Mouse (Mus musculus) neural tube, embryonic 13.5 days (tissue): ENCODE measurements around the gene Hax1. TPM values are rescaled to one million over a fixed set of nuclear protein-coding genes. Genes with fewer than 3 reads are reported as not detected.
A peak's percentile ranks its signal among the peaks of the same experiment; 100 is the strongest.

ENCODE experiments used
- ATAC-seq: fragments of 200-750 bp; cut with Nextera tagmentation; 2 replicates; pipeline ENCODE4 v1.8.0; 2017; ENCODE audit warnings: low read depth, mild to moderate bottlenecking, moderate TSS enrichment, moderate library complexity
- H3K27ac ChIP-seq: fragments of 300-500 bp; sonication (generic); replicated peaks from 2 replicates; pipeline ENCODE4 v1.5.1; 2015; ENCODE audit warnings: moderate library complexity, mild to moderate bottlenecking, inconsistent platforms
- H3K27me3 ChIP-seq: fragments of 300-500 bp; sonication (generic); 2 replicates; pipeline ENCODE4 v1.6.1; 2015; ENCODE audit warnings: mild to moderate bottlenecking, inconsistent platforms
- H3K36me3 ChIP-seq: fragments of 300-500 bp; sonication (generic); 2 replicates; pipeline ENCODE4 v1.6.1; 2015; ENCODE audit warnings: mild to moderate bottlenecking, inconsistent platforms
- H3K4me1 ChIP-seq: fragments of 300-500 bp; sonication (generic); replicated peaks from 2 replicates; pipeline ENCODE4 v1.6.1; 2015; ENCODE audit warnings: inconsistent platforms
- H3K4me2 ChIP-seq: fragments of 300-500 bp; sonication (generic); 2 replicates; pipeline ENCODE4 v1.6.1; 2015; ENCODE audit warnings: inconsistent platforms, mild to moderate bottlenecking, moderate library complexity
- H3K4me3 ChIP-seq: fragments of 300-500 bp; sonication (generic); 2 replicates; pipeline ENCODE4 v1.5.1; 2015; ENCODE audit warnings: mild to moderate bottlenecking, inconsistent platforms
- H3K9ac ChIP-seq: fragments of 300-500 bp; sonication (generic); 2 replicates; pipeline ENCODE4 v1.6.1; 2015; ENCODE audit warnings: moderate library complexity, mild to moderate bottlenecking, inconsistent platforms
- H3K9me3 ChIP-seq: fragments of 300-500 bp; sonication (generic); 2 replicates; pipeline ENCODE4 v1.6.1; 2016; ENCODE audit warnings: inconsistent platforms
- WGBS: fragments of 180-500 bp; shearing (Covaris S2); methylation state at CpG from one replicate; pipeline ENCODE4 v1.1.7; 2015; 5-methylcytosine and 5-hydroxymethylcytosine counted together
- microRNA-seq: library from miRNA; unstranded; fragments of <30 nt; microRNA quantifications from one replicate; pipeline ENCODE4, GENCODE M21; 2016
- polyA plus RNA-seq: library from polyadenylated mRNA; unstranded; fragments of >200 nt; fragmentation: Nextera tagmentation; extraction: Ambion mirVana; gene quantifications from 2 replicates; pipeline ENCODE4 v1.2.1, GENCODE M21; 2015

The Hax1 gene
- polyA plus RNA-seq, 1 experiment from 2014 or later: 120 TPM

- no peak for ATAC-seq
- H3K9me3 ChIP-seq: no peaks in the 10 kb centered on the region
- peaks cover 47% of the 10 kb centered on the region for H3K4me1 ChIP-seq
- WGBS: 70% methylated on average over 4 of the region's 4 CpGs
- no peak overlapping the region; the same call in 1 of the 2 replicates for H3K27ac ChIP-seq
- peak overlapping the region; percentile 98 for H3K9ac ChIP-seq
- peak overlapping the region; percentile 92 for H3K4me3 ChIP-seq
- H3K4me2 ChIP-seq: peak overlapping the region; percentile 95
- H3K36me3 ChIP-seq: peaks cover 44% of the 10 kb centered on the region
- no peaks in the 10 kb centered on the region for H3K27me3 ChIP-seq
Observed at GRCm38 (mm10) chr3:89959435-89959834, 39.1 kb downstream of the Hax1 start.

DNA sequence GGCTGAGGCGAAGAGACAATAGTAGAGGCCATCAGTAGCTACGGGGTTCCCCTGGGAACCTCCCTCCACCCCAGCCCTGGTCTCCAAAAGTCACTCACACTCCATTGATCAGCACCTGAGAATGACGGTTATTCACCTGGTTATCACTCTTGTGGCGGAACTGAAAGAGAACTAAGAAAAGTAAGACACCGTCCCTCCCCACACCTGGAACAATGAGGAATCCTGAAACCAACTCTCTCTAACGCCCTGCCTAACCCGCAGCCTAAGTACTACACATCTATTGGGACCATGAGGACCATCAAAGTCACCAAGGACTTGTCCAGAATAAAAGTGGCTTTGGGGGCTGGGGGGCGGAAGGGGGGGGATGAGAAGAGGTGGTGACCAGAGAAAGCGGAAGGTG lies 40.7 kb downstream of the Hax1 start:
- H3K9ac ChIP-seq: no peak overlapping the region
- peaks cover 40% of the 10 kb centered on the region for H3K4me1 ChIP-seq
- H3K4me3 ChIP-seq: no peak overlapping the region
- 94% methylated on average over 9 of the region's 9 CpGs for WGBS
- H3K27ac ChIP-seq: no peak overlapping the region
- no peaks in the 10 kb centered on the region for H3K27me3 ChIP-seq
- ATAC-seq: no peak
- H3K4me2 ChIP-seq: no peak overlapping the region
- peaks cover 60% of the 10 kb centered on the region for H3K36me3 ChIP-seq
- H3K9me3 ChIP-seq: no peaks in the 10 kb centered on the region

DNA sequence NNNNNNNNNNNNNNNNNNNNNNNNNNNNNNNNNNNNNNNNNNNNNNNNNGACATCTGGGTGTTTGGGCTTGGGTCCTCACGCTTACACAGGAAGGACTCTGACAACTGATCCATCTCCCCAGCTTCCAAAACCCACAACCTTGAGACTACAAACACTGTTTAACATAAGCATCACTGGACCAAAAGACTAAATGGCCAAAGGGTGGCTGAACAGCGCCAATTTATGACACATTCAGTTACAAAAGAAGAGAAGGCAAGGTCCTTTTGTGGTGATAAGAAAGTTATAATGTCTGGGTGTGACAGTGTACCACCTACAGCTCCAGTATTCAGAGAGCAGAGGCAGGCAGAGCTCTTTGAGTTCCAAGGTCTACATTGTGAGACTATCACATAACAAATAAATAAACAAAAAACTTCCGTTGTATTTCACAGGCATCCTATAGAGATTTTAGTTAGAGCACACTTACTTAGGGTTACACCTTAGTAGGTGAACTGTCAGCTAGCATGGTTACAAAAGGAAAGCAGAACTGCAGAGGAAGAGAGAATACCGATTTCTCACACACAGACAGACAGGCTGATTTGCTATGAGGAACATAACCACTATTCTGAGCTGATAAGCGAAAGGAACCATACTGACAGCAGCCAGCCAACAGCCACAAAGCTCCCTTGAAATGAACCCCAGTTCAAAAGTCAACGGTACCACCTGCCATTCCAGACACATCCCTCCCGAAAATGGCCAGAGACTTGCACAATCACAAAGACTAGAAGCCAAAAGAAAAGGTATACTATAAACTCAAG lies 42.2 kb downstream of the Hax1 start:
- ATAC-seq: no peak

DNA sequence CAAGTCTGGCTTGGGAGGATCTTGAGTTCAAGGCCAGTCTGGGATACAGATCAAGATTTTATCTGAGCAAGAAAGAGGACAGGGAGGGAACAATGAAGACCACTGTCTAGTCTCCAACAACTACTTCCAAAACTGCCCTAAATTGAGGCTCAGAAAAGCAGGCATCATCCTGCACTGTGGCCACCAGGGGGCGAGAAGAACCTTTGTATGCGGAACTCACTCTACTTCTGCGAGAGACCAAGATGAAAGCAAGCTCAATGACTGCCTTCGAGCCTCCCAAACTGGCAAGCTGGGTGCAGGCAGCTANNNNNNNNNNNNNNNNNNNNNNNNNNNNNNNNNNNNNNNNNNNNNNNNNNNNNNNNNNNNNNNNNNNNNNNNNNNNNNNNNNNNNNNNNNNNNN lies 45.2 kb downstream of the Hax1 start:
- H3K27ac ChIP-seq: no peak overlapping the region
- 0 out of 2 replicates have a peak, but pooled peaks cover under 1% of the 10 kb centered on the region for H3K4me1 ChIP-seq
- peaks cover 97% of the 10 kb centered on the region for H3K36me3 ChIP-seq
- no peak overlapping the region for H3K9ac ChIP-seq
- 3% methylated on average over 4 of the region's 4 CpGs for WGBS
- no peaks in the 10 kb centered on the region for H3K27me3 ChIP-seq
- no peak overlapping the region for H3K4me2 ChIP-seq
- H3K9me3 ChIP-seq: no peaks in the 10 kb centered on the region
- ATAC-seq: no peak
- no peak overlapping the region for H3K4me3 ChIP-seq

More for the DNA sequence above, 42.2 kb downstream of the Hax1 start:
- Histone ChIP-seq H3K9ac (no peak overlapping the region), H3K36me3 (peaks cover 75% of the 10 kb centered on the region), H3K27me3 (no peaks in the 10 kb centered on the region), H3K9me3 (no peaks in the 10 kb centered on the region), H3K4me3 (no peak overlapping the region), H3K4me2 (no peak overlapping the region), H3K4me1 (peaks cover 28% of the 10 kb centered on the region), H3K27ac (no peak overlapping the region)
- WGBS: 91% methylated on average over 7 of the region's 7 CpGs

DNA sequence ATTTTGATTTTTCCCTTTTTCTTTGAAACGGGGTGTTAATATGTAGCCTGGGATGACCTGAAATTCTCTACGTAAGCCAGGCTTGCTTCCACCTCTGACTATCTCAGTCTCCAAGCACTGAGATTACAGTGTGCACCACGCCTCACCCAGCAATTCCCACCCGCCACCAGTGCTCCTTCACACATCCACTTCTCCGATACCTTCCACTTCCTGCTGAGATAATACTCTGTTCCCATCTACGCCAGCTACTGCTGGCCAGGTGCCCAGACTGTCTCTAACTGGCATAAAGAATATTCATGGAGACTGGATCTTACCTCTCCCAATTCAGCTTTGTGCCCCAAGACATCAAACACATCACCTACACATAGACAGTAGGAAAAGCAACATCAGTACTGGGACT lies 49.9 kb downstream of the Hax1 start:
- ATAC-seq: no peak
- Histone ChIP-seq H3K4me3 (no peak overlapping the region), H3K4me2 (no peak overlapping the region), H3K9me3 (no peaks in the 10 kb centered on the region), H3K27ac (no peak overlapping the region), H3K9ac (no peak overlapping the region), H3K36me3 (peaks cover 100% of the 10 kb centered on the region), H3K27me3 (no peaks in the 10 kb centered on the region), H3K4me1 (no peaks in the 10 kb centered on the region)
- WGBS: 88% methylated on average over 6 of the region's 6 CpGs

GRCm38 (mm10) chr3:89948021-89948420 lies 50.6 kb downstream of the Hax1 start:
- ATAC-seq: no peak
- H3K27ac ChIP-seq: no peak overlapping the region

More at GRCm38 (mm10) chr3:89948021-89948420, 50.6 kb downstream of the Hax1 start:
- H3K9me3 ChIP-seq: no peaks in the 10 kb centered on the region
- no peaks in the 10 kb centered on the region for H3K27me3 ChIP-seq
- no peaks in the 10 kb centered on the region for H3K4me1 ChIP-seq
- H3K36me3 ChIP-seq: peaks cover 100% of the 10 kb centered on the region
- H3K4me2 ChIP-seq: no peak overlapping the region
- H3K4me3 ChIP-seq: no peak overlapping the region
- no peak overlapping the region for H3K9ac ChIP-seq
- 90% methylated on average over 11 of the region's 11 CpGs for WGBS

Small RNAs within 50 kb of the gene (microRNA-seq; reads per million reads assigned to microRNA genes)
- gene Mir7669: not detected

Other genes with a start within 250 kb of the Hax1 start
- 27.0 and 27.4 TPM in 2 replicates for gene Chrnb2, start 234.1 kb downstream of the Hax1 start, polyA plus RNA-seq
- 14.3 and 15.2 TPM in 2 replicates for gene Ube2q1, start 225.2 kb downstream of the Hax1 start, polyA plus RNA-seq
- 1.9 and 2.5 TPM in 2 replicates for gene She, start 167.4 kb downstream of the Hax1 start, polyA plus RNA-seq
- 0.68 and 0.96 TPM in 2 replicates for gene Il6ra, start 85.6 kb downstream of the Hax1 start, polyA plus RNA-seq
- gene Atp8b2, start 35.3 kb downstream of the Hax1 start, polyA plus RNA-seq: 11.3 and 12.0 TPM in 2 replicates
- 217 and 231 TPM in 2 replicates for gene 4933434E20Rik, start 52.9 kb upstream of the Hax1 start, polyA plus RNA-seq
- gene Ubap2l, start 53.8 kb upstream of the Hax1 start, polyA plus RNA-seq: 148 and 170 TPM in 2 replicates
- gene Tpm3, start 73.9 kb upstream of the Hax1 start, polyA plus RNA-seq: 373 and 399 TPM in 2 replicates
- gene Nup210l, start 105.4 kb upstream of the Hax1 start, polyA plus RNA-seq: 0.28 and 0.29 TPM in 2 replicates
- 750 and 953 TPM in 2 replicates for gene Rps27, start 214.9 kb upstream of the Hax1 start, polyA plus RNA-seq
- gene Rab13, start 214.9 kb upstream of the Hax1 start, polyA plus RNA-seq: 22.9 and 24.1 TPM in 2 replicates
- 85.9 and 90.3 TPM in 2 replicates for gene Jtb, start 232.8 kb upstream of the Hax1 start, polyA plus RNA-seq
- gene Creb3l4, start 244.7 kb upstream of the Hax1 start, polyA plus RNA-seq: 3.3 and 3.5 TPM in 2 replicates
- gene Slc39a1, start 249.4 kb upstream of the Hax1 start, polyA plus RNA-seq: 42.4 and 54.8 TPM in 2 replicates